Mouse (Mus musculus) cerebellum, adult 11-12 months (tissue): Measurements from ENCODE around the gene Lap3.

Source experiments
- DNase-seq: peaks from one replicate; pipeline ENCODE4 v3.0.0; 2022

The Lap3 gene

DNA sequence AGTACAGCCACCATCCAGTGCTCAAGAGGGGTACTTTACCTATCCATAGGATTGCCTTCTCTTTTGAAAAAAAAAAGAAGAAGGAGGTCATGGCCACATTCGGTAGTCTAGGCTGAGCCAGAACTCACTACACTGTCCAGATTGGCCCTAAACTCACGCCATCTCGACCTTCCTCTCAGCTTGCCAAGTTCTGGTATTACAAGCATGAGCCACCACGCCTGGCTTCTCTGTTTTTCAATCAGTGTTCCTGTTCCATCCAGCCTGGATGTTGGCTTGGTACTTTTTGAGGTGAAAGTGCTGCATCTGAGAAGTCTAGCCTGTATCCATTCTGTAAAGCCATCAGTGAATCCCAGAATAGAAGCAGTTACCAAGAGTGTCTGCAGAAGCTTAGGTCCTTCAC lies 3.3 kb downstream of the Lap3 start:
- no peak for DNase-seq

DNA sequence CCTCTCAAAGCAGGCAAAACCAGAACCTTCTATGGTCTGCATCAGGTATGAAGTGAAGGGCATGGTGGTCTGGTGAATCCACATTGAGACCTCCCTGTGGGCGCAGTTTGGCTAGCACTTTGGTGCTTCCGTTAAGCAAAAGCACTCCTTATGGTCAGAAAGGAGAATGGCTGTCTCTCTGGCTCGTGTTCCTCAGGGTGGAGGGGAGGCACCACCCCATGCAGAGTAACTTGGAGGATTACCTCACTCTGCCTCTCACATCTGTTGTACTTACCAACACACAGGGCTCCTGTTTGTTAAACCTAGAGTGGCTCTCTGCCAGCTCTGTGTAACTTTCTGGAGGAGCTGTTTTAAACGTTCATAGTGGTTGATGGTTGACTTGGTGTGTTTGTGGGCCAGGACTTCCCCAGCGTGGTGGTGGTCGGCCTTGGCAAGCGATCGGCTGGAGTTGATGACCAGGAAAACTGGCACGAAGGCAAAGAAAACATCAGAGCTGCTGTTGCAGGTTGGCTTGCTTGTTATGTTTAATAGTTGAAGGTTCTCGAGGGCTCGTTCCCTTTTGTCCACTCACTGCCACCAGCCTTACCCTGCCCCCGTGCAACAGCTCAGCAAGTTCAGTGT lies 3.9 kb downstream of the Lap3 start:
- DNase-seq: no peak

DNA sequence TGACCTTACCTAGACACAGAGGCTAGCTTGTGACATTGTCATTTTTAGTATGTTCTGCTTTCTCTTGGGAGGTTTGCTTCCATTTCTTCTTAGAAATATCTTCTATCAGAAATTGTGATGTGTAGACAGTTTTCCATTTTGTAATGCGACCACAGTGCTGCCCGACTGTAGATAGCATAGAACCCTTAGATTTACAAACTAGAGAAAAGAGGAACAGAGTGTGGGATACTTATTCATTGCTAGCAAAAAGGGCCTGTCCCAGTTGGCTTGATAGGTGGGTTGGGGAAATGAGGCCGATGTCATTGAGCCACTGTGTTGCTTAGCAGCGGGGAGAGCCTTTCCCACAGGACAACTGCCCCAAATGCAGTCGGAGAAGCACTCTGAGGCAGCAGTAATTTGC lies 4.4 kb downstream of the Lap3 start:
- no peak for DNase-seq

DNA sequence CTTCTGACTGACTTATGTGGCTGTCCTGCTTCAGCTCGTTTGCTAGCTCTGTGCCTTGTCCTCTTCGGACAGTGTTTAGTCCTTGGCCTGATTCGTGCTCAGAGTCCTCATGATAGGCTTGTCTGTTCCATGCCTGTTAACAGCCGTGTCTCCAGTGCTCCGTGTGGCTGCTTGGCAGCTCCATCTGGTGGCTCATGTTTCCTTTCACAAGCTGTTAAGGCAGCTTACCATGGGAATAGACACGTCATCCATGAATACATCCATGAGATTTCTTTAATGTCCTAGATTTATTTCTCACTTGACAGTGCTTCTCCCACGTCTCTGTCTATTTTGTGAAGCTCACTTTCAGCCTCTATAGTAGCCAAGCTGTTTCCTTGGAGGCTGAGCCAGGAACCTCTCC lies 16.9 kb downstream of the Lap3 start:
- no peak for DNase-seq

DNA sequence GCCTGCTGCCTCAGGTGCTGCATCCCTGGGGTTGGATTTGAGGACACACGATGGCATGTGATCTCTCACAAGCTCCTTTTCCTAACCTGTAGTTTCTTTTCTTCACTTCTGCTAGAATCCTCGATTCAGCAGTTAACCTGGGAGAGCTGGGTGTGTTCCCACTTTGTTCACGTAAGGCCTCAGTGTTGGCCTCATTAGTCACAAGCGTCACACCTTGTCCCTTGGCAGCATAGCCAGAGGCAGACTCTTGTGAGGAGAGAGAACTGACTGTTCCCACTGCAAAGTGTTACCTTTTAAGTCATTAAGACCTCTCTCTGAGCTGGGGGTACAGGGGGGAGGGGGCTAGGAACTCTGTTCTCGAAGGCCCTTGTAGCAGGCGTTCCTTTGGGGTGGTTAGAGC lies 19.7 kb downstream of the Lap3 start:
- DNase-seq: no peak

DNA sequence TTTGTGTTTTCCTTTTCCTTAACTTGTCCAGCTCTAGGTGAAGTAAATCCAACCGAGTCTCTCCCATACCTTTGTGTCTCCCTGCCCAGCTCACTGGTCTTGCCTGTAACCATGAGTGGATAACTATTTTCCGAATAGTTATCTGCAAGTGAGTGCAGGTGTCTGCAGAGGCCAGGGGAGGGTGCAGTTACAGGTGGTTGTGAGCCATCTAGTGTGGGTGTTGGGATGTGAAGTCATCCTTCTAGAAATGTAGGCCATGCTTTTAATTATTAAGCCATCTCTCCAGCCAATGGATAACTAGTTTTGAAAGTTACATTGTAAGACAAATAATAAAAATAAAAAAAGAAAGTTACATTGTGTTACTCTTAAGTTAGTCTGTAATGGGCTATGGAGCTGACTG lies 20.3 kb downstream of the Lap3 start:
- no peak for DNase-seq

DNA sequence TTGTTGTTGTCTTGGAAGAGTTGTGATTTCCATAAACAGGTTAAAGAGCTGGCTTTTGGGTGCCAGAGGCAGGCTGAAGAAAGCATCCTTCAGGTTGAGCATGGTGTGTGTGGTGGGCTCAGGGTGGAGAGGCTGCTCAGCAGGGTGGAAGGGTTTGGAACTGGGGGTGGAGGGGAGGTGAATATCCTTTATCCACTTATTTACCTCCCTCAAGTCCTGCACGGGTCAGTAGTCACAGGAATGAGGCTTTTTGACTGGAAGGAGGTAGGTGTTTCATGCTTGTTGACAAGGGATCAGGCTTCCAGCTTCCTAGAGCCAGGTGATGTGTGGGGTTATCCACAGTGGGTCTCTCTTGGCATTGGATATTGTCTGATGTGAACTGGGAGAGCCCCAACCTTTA lies 21.4 kb downstream of the Lap3 start:
- no peak for DNase-seq

DNA sequence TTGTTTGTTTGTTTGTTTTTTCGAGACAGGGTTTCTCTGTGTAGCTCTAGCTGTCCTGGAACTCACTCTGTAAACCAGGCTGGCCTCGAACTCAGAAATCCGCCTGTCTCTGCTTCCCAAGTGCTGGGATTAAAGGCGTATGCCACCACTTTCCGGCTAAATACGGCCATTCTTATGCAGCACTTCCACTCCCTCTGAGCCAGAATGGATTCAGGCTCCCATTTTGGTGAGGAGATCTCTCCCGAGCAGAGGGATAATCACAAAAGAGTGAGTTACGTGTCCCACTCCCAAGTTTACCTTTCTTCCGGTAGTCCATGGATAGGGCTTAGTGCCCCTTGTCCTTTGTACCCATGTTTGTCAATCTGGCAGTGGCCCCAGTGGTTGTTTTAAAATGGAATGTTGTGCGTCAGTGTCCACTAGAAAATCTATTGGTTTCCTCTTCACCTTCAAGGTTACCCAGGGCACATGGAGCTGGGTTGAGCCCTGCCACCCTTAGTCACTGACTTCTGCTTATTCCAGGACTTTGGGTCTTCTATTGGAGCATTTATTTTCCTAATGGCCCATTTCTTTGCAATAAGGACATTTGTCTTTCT lies 22.1 kb downstream of the Lap3 start:
- no peak for DNase-seq

DNA sequence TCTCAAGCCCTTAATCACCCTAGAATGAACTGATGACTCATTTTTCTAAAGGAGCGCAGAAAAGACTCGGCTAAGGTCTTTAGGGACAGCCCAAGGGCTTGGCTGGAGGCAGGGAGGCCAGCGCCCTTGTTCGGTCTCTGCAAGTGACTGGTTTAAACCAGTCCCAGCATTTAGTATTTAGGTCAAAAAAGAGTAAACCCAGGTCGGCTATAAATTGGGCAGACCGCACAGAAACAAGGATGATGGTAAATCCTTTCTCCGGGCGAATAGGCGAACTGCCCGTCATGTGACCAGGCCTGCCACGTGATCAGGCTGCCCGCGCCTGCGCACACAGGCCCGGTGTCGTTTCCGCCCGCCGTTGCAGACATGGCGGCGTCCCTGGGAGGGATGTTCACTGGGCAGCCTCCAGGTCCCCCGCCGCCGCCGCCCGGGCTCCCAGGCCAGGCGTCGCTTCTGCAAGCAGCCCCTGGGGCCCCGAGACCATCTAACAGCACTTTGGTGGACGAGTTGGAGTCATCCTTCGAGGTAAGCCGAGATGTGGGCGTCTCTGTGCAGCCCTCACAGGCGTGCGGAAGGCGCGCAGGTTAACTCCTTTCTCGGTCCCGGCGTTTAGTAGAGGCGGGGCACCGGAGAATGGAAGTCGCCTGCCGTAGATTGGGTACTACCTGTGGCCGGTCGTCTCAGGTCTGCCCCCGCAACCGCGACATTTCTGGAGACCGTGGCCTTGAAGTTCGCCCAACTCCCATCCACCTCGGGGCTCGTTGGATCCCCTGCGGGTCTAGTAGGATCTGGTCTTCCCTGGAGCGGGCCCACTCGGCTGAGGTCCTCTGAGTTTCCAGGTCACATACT lies 27.0 kb downstream of the Lap3 start, which contains the start of gene Med28:
TSS of gene Med28 (plus strand) at position 270 of the 849 bp plus-strand sequence.
- peak; percentile 93 for DNase-seq

DNA sequence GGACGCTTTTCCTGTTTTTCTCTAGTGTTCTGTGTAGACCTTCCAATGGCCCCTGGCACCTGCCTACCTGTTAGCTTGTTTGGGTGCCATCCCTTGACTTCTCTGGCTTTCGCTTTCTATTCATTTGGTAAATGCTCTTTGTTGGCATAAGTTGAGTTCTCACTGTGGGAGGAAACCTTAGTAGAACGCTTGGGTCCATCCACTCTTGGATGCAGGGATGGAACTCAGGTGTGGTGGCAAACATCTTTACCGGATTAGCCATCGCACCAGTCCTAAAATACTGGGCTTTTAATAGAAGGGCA lies 27.6 kb downstream of the Lap3 start:
- no peak for DNase-seq

DNA sequence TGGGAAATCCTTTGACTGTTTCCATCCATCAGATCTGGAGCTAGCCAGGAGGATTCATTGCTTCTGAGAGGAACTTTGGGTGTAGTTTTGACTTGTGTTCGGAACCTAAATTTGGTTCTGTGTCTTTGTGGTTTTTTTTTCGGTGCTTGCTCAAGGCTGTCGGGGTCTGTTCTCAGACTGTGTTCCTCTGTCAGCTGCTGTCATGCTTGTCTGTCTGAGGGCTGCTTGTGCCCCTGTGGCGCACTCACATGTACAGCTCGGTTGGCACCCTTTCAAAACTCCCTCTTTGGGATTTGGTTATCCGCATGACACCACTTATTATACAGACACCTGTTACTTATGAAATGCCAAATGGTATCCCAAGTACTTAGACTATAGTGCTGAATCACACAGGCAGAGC lies 28.4 kb downstream of the Lap3 start:
- DNase-seq: no peak

DNA sequence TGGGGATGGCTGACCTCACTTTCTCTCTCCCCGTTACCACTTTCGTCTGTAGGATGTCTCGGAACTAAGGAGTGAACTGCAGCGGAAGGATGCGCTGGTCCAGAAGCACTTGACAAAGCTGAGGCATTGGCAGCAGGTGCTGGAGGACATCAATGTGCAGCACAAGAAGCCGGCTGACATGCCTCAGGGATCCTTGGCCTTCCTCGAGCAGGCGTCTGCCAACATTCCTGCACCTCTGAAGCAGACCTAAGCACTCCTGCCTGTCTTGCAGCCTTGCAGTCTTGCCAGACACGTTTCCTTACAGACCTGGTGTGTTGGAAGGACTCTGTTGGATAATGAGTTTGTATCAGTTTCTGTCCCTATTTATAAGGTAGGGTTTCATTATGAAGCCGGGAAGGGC lies 31.9 kb downstream of the Lap3 start:
- DNase-seq: no peak

DNA sequence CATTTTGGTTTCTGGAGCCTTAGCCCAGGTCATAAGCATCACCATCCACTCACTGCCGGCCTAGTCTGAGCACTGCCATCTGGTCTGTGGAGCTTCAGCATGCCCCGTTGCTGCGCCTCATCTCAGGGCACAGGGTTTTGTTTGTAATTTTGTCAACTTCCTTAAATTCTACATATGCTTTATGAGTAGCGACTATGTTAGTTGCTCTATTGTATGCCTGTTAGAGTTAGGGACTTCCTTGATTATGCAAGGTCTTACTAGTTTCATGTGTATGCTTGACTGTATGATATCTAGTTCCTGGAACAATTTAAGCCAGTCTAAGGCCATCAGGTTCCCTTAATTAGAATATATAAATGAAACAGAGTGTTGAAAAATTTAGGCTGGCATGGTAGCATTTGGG lies 33.2 kb downstream of the Lap3 start:
- no peak for DNase-seq

DNA sequence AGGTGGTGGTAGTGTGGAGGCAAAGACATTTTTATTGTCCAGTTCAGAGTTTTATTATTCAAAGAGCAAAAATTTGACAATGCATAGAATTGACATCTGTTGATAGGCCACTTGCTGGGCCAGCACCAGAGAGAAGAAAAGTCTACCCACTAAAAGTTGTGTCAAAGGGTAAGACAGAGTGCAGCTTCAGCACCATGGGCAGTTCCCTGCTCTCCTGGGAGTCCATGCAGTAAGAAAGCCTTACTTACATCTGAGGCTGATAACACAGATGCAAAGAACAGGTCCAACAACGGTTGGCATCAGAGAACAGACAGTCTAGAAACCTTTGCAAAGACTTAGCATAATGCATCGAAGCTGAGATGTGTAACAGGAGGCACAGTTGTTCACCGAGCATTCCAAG lies 36.5 kb downstream of the Lap3 start:
- no peak for DNase-seq

DNA sequence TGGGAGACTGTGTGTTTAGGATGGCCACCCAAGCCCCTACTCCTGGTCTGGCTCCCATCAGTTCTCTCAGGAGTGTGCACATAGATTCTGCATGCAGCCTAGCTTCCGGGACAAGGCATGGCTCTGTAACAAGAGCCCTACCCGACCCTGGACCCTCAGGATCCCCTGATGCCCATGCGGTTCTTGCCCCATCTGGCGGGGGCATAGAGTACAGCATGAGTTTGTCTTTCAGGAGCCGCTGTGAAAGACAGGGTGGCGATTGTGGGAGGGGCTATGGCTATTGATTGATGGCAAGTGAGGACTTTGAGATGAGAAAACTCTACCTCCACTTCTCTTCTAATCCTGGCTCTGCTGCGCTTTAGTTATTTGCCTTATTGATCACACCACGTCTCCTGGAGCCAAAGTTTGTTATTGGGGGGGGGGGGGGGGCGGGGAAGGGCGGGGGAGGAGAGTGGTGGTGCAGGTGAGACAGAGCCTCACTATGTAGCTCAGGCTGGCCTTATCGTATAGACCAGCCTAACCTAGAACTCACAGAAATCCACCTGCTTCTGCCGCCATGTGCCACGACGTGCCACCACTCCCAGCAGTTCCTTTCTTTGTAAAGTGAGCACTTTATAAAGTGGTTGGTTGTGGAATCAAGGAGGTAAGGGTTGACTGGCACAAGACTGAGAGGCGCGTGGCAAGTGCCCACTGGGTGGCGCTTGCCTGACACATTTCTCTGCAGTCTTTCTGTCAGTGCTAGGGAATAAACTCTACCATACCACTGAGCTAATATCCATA lies 41.3 kb downstream of the Lap3 start:
- peak; percentile 51 for DNase-seq

DNA sequence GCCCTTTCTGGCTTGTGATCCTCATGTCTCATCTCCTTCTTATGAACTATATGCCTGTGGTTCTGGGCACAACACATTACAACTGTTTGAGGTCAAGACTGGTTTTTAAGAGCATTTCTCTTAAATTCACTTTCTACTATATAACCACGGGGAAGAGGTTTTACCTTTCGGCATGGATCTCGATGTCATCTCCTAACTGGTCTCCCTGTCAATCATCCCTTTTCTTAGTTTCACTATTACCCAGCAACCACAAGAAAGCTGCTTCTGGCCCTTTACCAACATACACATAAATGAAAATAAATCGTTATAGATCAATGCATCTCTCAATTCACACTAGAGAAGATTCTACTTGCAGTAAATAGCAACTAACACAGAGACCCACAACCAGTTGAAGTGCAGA lies 42.0 kb downstream of the Lap3 start:
- no peak for DNase-seq

DNA sequence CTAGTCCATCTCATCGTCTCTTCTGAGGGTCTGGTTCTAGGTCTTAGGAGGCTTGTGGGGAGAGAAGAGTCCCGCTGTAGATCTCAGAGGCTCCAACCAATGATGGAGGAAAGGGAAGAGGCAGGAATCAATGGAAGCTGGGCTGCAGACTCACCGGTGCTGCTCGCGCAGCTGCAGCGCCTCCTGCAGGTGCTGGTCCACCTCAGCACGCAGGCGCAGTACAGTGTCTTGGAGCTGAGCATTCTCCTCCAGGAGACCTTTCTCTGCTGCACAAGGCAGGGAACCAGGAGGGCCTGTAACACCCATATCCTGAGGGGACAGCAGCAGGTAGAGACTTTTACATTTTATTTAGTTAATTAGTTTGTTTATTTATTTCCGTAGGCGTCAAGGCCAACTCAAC lies 46.3 kb downstream of the Lap3 start:
- DNase-seq: no peak

DNA sequence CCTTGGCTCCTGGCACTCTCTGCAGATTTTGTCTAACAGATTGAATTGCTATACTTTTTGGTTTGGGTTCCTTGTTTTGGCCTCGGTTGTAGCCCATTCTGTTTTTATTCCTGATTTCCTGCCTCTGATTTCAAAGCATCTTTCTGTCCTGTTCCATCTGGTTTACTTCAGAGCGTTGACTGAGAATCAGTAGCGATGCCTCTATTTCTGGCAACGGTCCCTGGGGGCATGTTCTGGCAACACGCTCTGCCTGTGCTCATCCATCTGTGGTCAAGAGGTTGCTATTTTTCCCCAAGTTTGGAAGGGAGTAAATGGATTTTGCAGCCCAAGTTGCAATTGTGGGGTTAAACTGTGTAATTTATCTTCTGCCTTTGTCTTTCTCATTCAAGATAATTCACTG lies 50.2 kb downstream of the Lap3 start:
- DNase-seq: peak; percentile 70

DNA sequence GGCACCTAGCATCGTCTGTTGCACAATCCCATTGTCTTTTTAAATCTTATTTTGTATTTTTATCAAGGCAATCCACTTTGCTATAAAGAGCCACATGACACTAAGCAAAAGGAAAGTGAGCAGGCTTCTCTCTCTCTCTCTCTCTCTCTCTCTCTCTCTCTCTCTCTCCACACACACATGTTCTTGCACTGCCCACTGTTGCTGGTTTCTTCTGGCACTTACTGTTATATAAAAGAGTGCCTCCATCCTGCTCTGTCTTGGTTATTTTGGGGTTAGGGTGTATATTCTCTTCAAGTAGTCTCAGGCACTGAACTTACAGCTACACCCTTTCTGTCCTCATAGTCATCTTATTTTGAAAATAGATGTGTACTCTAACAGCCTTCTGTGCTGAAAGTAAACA lies 56.4 kb downstream of the Lap3 start:
- DNase-seq: no peak
